Mouse (Mus musculus): ENCODE measurements around the gene Gjd2. TPM values are rescaled to one million over a fixed set of nuclear protein-coding genes. Genes with fewer than 3 reads are reported as not detected.

The Gjd2 gene
- polyA plus RNA-seq, 1 experiment from 2014 or later: 3.4 TPM

DNA sequence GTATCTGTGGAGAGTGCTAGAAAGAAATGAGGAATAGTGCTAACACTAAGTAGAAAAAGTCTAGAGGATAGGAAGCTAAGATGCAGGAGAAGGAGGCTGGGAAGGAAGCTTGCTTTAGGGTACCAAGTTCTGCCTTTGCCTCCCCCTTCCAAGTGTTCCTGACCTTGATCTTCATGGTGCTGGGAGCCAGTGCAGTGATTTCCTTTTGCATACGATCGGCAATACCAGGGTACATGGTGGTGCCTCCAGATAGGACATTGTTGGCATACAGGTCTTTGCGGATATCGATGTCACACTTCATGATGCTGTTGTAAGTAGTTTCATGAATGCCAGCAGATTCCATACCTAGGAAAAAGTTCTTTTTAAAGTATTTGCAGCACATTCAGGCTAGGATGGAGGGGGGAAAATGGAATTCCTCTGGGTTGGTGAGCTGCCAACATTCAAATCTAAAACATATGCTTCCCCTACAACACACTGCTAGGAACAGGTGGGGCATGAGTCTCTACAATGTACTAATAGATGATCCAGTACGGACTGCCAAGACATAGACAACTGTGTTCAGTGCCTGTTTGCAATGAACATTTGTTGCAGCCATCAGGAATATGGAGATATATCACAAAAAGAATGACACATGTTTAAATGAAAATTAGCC, 34.7 kb upstream of the Gjd2 start:
- Histone ChIP-seq H3K9me3 (no peaks in the 10 kb centered on the region), H3K27me3 (no peaks in the 10 kb centered on the region), H3K36me3 (no peaks in the 10 kb centered on the region), H3K4me2 (replicated peaks) (no peak overlapping the region), H3K4me3 (no peak overlapping the region), H3K9ac (replicated peaks) (no peak overlapping the region), H3K4me1 (0 out of 2 replicates have a peak, but pooled peaks cover 3% of the 10 kb centered on the region), H3K27ac (replicated peaks) (no peak overlapping the region)
- peak; percentile 88 for ATAC-seq (replicated peaks)
- 81% methylated on average over 5 of the region's 5 CpGs for WGBS

DNA sequence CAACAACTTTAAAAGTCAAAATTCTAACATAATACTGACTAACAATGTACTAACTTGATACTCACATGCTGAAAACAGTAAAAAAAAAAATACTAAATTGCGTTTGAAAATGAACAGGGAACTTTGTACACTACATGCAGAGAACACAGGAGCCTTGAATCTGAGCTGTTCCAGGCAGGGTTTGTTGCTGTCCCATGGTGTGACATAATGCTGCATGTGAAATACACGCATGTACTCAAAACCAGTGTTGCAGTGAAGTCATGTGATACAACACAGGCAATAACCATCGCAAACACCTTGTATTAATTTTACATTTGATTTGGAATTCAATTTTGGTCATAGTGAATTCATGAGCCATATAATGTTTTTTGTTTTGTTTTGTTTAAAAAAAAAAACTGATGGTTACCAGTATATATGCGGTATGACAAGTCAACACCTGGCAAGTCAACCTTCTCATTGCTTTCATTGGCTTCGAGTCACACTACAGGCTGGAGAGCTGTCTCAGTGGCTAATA, 32.8 kb upstream of the Gjd2 start:
- Histone ChIP-seq H3K4me3 (no peak overlapping the region), H3K4me1 (0 out of 2 replicates have a peak, but pooled peaks cover 3% of the 10 kb centered on the region), H3K27ac (replicated peaks) (no peak overlapping the region), H3K4me2 (replicated peaks) (no peak overlapping the region), H3K9ac (replicated peaks) (no peak overlapping the region), H3K27me3 (no peaks in the 10 kb centered on the region), H3K36me3 (no peaks in the 10 kb centered on the region), H3K9me3 (no peaks in the 10 kb centered on the region)
- WGBS: 91% methylated on average over 5 of the region's 5 CpGs
- ATAC-seq (replicated peaks): no peak

DNA sequence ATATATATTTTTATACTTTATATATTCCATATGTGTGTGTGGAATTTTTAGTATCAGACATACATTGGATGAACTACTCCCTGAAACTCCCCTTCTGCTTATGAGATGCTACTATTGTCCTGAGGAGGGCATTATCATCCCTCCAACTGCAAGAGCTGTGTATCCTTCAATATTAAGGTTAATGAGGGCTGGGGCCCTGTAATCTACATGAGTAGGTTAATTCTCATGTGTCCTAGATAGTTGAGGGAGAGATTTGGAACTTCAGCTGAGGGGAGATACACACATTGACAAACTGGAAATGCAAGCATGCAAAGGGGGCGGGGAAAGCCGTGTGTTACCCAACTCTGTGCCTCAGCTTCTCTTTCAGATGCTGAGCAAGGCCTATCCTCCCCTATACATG, 24.5 kb upstream of the Gjd2 start:
- no peak for ATAC-seq (replicated peaks)
- no peak overlapping the region for H3K4me3 ChIP-seq
- WGBS: 86% methylated on average over 2 of the region's 2 CpGs

DNA sequence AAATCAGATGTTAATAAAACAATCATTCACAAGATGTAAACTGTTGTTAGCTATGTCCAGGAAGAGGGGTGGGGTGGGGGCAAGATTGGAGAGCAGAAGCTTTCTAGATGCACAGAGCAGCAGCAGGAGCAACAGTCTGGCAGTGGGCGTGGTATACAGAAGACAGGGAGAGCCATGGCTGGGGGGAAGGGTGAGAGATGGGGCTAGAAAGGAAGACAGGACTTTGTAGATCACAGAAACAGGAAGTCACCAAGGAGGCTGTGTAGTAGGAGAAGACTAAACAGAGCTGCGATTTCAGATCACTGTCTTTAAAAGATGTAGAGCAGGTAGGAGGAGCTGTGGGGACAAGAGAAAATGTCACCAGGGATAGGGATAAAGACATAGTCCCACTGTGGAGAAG, 18.8 kb upstream of the Gjd2 start:
- no peak for ATAC-seq (replicated peaks)
- Histone ChIP-seq H3K4me1 (no peaks in the 10 kb centered on the region), H3K4me2 (replicated peaks) (no peak overlapping the region), H3K9me3 (no peaks in the 10 kb centered on the region), H3K4me3 (no peak overlapping the region), H3K27ac (replicated peaks) (no peak overlapping the region), H3K36me3 (no peaks in the 10 kb centered on the region), H3K27me3 (no peaks in the 10 kb centered on the region), H3K9ac (replicated peaks) (no peak overlapping the region)
- 58% methylated on average over 2 of the region's 2 CpGs for WGBS

More for the DNA sequence above, 24.5 kb upstream of the Gjd2 start:
- Histone ChIP-seq H3K27me3 (no peaks in the 10 kb centered on the region), H3K9ac (replicated peaks) (no peak overlapping the region), H3K27ac (replicated peaks) (no peak overlapping the region), H3K4me2 (replicated peaks) (no peak overlapping the region), H3K36me3 (no peaks in the 10 kb centered on the region), H3K4me1 (no peaks in the 10 kb centered on the region), H3K9me3 (no peaks in the 10 kb centered on the region)

DNA sequence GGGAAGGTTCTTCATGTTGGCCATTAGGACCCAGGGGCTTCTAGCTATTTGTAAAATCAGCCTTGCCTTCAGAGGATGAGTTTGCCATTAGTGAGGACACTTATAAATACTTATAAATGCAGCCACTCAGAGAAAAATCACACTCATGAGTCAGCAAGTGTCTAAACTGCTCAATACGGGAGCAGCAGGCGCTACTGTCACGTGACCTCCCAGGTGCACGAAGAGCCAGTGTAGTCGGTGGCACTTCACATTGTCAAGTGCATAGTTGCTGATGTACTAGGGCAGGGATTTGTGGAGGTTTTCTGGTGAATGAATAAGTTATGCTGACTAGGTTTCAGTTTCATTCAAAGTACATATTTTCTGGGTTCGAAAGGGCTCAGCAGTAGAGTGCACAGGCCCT, 10.0 kb upstream of the Gjd2 start:
- Histone ChIP-seq H3K9ac (replicated peaks) (no peak overlapping the region), H3K4me3 (no peak overlapping the region), H3K9me3 (no peaks in the 10 kb centered on the region), H3K27ac (replicated peaks) (no peak overlapping the region), H3K4me1 (peaks cover 13% of the 10 kb centered on the region), H3K36me3 (no peaks in the 10 kb centered on the region), H3K27me3 (no peaks in the 10 kb centered on the region), H3K4me2 (replicated peaks) (no peak overlapping the region)
- ATAC-seq (replicated peaks): no peak
- WGBS: 85% methylated on average over 6 of the region's 6 CpGs

DNA sequence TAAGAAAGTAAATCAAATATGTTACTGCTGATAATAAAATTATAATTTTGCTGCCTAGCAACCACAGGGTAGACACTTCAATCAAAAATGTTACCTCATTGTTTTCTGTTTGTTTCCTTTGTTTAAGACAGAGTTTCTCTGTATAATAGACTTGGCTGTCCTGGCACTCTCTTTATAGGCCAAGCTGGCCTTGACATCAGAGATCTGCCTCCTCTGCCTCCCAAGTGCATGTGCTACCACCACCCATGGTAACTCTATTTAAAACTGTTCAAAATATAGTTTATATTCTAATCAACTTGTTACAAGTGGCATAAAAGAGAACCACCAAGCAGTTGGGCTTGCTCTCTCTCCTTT, 6.8 kb upstream of the Gjd2 start:
- Histone ChIP-seq H3K9me3 (no peaks in the 10 kb centered on the region), H3K27ac (replicated peaks) (peak overlapping the region; percentile 52), H3K36me3 (no peaks in the 10 kb centered on the region), H3K27me3 (0 out of 2 replicates have a peak, but pooled peaks cover under 1% of the 10 kb centered on the region), H3K4me3 (no peak overlapping the region), H3K4me1 (peaks cover 18% of the 10 kb centered on the region), H3K4me2 (replicated peaks) (no peak overlapping the region), H3K9ac (replicated peaks) (no peak overlapping the region)
- ATAC-seq (replicated peaks): peak; percentile 65

DNA sequence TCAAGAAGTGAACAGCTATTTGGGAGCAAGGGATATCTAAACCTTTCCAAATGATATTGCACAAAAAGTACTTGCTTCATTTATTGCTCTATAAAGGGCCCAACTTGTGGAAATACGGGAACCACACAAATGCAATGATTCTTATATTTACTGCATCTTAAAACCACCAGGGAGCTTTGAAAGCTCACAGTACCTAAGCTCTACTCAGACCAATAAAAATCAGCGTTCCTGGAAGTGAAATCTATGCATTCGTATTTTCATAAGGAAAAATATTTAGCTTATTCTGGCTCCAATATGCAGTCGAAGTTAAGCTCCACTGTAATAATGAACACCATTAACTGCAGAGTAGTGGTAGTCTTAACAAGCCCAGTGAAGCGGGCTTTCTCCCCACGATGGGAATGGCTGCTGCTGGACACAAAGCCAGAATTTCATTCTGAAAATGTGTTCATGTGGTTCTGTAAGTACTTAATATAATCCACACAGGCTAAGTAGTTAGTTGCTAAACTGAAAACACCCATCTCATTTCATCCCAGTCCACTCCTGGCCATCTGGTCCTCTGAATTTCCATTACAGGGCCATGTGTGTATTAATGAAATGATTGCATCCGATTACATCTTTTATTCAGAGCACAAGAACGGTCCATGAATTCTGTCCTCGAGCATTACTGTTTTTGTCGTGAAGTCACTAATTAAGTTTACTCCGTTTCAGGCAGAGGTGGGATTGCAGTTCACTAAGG, 6.2 kb upstream of the Gjd2 start:
- H3K4me1 ChIP-seq: peaks cover 18% of the 10 kb centered on the region
- no peak overlapping the region for H3K9ac ChIP-seq (replicated peaks)
- H3K36me3 ChIP-seq: no peaks in the 10 kb centered on the region
- peak; percentile 81 for ATAC-seq (replicated peaks)
- no peaks in the 10 kb centered on the region for H3K9me3 ChIP-seq
- no peak overlapping the region for H3K4me3 ChIP-seq
- 54% methylated on average over 11 of the region's 11 CpGs for WGBS
- H3K27me3 ChIP-seq: peaks cover 5% of the 10 kb centered on the region; the same call in 1 of the 2 replicates
- peak overlapping the region; percentile 52 for H3K27ac ChIP-seq (replicated peaks)
- H3K4me2 ChIP-seq (replicated peaks): no peak overlapping the region

DNA sequence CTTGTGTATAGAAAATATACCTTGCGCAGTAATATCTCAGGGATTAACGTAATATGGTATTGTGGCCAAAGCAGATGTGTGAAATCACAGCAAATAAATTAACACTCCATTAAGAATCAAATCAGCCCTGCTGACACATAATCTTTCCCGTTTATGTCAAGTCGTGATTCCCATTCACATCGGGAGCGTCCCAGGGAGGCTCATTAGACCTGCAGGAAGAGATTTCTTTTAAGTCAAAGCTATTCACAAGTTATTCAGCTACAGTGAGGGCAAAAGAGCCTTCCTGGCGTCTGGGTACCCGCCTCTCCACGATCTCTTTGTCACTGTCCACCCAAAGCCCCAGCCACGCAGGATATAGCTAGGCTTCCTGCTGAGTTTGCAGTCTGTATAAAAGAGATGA, 4.7 kb upstream of the Gjd2 start:
- Histone ChIP-seq H3K27ac (replicated peaks) (peak overlapping the region; percentile 8; the same call in 1 of the 2 replicates), H3K9me3 (no peaks in the 10 kb centered on the region), H3K4me1 (peaks cover 25% of the 10 kb centered on the region), H3K36me3 (no peaks in the 10 kb centered on the region), H3K4me3 (no peak overlapping the region), H3K9ac (replicated peaks) (no peak overlapping the region), H3K4me2 (replicated peaks) (0 out of 2 replicates have a peak overlapping the region, but pooled peaks have one; percentile 18), H3K27me3 (peaks cover 15% of the 10 kb centered on the region; the same call in 1 of the 2 replicates)
- WGBS: 9% methylated on average over 10 of the region's 10 CpGs
- 0 out of 2 replicates have a peak, but pooled peaks have one; percentile 8 for ATAC-seq (replicated peaks)

DNA sequence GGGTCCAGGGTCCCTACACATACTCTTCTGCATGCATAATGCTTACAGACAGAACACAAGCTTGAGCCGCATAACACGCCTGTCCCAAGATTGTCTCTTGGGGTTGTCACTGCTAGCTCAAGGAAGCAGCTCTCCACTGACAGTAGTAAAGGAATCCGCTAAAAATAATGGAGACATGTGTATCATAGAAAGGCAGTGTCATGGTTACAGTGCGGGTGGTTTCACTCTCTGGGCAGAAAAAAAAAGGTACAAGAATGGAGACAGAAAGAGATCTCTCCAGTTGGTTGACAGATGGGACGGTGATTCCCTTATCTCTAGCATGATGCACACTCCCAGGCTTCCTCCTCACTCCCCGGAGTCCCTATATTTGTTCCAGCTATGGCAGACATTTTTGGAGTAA, 1.4 kb upstream of the Gjd2 start:
- H3K9me3 ChIP-seq: no peaks in the 10 kb centered on the region
- peaks cover 23% of the 10 kb centered on the region for H3K4me1 ChIP-seq
- H3K4me3 ChIP-seq: no peak overlapping the region; the same call in 1 of the 2 replicates
- WGBS: 78% methylated on average over 6 of the region's 6 CpGs
- H3K9ac ChIP-seq (replicated peaks): no peak overlapping the region
- H3K27me3 ChIP-seq: peaks cover 15% of the 10 kb centered on the region; the same call in 1 of the 2 replicates
- H3K36me3 ChIP-seq: no peaks in the 10 kb centered on the region
- no peak for ATAC-seq (replicated peaks)
- no peak overlapping the region for H3K4me2 ChIP-seq (replicated peaks)
- no peak overlapping the region for H3K27ac ChIP-seq (replicated peaks)

DNA sequence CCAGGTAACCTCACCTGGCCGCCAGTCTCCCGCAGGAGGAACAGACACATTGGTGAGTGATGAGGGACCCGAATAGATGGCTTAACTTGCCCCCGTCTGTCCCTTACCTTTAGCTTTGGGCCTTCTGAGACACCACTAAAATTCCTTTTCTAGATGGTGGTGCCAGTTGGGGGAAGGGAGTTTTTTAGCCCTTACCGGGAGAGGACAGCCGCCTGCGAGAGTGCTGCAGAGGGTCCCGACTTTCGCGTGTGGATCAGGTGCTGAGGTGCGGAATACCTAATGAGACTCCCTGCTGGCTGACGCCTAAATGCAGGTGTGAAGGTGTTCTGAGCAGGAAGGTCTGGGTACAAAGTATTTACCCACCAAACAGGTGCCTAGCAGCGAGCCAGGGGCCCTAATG, 427 bp upstream of the Gjd2 start:
- WGBS: 1% methylated on average over 13 of the region's 13 CpGs
- peak overlapping the region; percentile 93 for H3K4me2 ChIP-seq (replicated peaks)
- peaks cover 15% of the 10 kb centered on the region; the same call in 1 of the 2 replicates for H3K27me3 ChIP-seq
- H3K4me1 ChIP-seq: peaks cover 17% of the 10 kb centered on the region
- H3K9me3 ChIP-seq: no peaks in the 10 kb centered on the region
- peak overlapping the region; percentile 74 for H3K4me3 ChIP-seq
- no peaks in the 10 kb centered on the region for H3K36me3 ChIP-seq
- ATAC-seq (replicated peaks): peak; percentile 32
- peak overlapping the region; percentile 80 for H3K9ac ChIP-seq (replicated peaks)
- peak overlapping the region; percentile 62 for H3K27ac ChIP-seq (replicated peaks)

DNA sequence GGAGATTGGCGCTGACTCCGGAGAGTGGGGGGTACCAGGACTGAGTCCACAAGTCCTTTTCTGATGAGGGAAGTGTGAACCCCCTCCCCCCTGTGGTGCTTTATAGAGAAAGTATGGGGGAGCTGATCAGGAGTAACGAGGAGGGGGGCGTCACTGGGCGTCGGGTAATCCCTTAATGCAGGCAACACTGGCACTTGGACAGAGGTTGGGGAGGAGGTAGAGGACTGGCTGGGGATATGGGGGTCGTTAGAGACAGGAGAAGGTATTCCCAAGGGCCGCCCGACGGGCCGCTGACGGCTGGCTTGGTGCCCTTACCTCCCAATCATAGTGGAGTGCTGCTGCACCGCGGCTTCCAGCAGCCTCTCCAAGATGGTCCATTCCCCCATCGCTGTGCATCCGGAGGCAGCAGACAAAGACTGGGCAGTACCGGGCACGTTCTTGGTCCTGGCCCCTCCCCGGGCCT, 639 bp downstream of the Gjd2 start:
- Histone ChIP-seq H3K4me1 (peaks cover 7% of the 10 kb centered on the region), H3K36me3 (no peaks in the 10 kb centered on the region), H3K27ac (replicated peaks) (peak overlapping the region; percentile 62), H3K9ac (replicated peaks) (peak overlapping the region; percentile 80), H3K4me2 (replicated peaks) (peak overlapping the region; percentile 93), H3K9me3 (no peaks in the 10 kb centered on the region), H3K4me3 (peak overlapping the region; percentile 74), H3K27me3 (peaks cover 15% of the 10 kb centered on the region; the same call in 1 of the 2 replicates)
- ATAC-seq (replicated peaks): peak; percentile 87
- 2% methylated on average over 19 of the region's 19 CpGs for WGBS

DNA sequence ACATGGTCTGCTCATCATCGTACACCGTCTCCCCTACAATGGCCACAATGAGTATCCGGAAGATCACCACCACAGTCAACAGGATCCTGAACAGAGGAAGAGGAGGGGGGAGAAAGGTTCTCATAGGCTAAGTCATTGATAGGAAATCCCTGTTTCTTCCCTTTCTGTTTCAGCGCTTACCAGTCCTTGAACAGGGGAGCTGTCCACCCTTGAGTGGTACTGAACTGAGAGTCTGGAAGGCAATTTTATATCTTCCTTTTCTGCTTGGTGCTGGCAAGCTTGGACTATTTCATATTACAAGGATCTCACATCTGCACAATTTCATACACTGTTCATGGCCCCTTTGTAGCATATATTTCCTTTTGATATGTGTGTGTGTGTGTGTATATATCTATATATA, 1.6 kb downstream of the Gjd2 start:
- H3K27ac ChIP-seq (replicated peaks): no peak overlapping the region
- H3K36me3 ChIP-seq: no peaks in the 10 kb centered on the region
- H3K4me1 ChIP-seq: peaks cover 7% of the 10 kb centered on the region
- no peak overlapping the region; the same call in 1 of the 2 replicates for H3K4me2 ChIP-seq (replicated peaks)
- 46% methylated on average over 4 of the region's 4 CpGs for WGBS
- ATAC-seq (replicated peaks): no peak
- peaks cover 15% of the 10 kb centered on the region; the same call in 1 of the 2 replicates for H3K27me3 ChIP-seq
- H3K9ac ChIP-seq (replicated peaks): no peak overlapping the region
- H3K9me3 ChIP-seq: no peaks in the 10 kb centered on the region
- H3K4me3 ChIP-seq: peak overlapping the region; percentile 74; the same call in 1 of the 2 replicates

All from forebrain, embryonic 15.5 days (tissue).